Mouse (Mus musculus) bone marrow, adult 2 months (tissue): ENCODE data around the gene Hoxa3.

Experiments used
- CTCF ChIP-seq: fragments of 200-500 bp; IDR thresholded peaks from 2 replicates; pipeline ENCODE4 v1.5.1; 2011; ENCODE audit warnings: low read length, control low read depth; ENCODE audit not compliant: control insufficient read depth, insufficient read depth
- POLR2A ChIP-seq: fragments of 200-500 bp; IDR thresholded peaks from 2 replicates; pipeline ENCODE4 v1.6.1; 2011; ENCODE audit warnings: low read depth, mild to moderate bottlenecking, control low read depth, low read length, borderline replicate concordance; ENCODE audit not compliant: control insufficient read depth

DNA sequence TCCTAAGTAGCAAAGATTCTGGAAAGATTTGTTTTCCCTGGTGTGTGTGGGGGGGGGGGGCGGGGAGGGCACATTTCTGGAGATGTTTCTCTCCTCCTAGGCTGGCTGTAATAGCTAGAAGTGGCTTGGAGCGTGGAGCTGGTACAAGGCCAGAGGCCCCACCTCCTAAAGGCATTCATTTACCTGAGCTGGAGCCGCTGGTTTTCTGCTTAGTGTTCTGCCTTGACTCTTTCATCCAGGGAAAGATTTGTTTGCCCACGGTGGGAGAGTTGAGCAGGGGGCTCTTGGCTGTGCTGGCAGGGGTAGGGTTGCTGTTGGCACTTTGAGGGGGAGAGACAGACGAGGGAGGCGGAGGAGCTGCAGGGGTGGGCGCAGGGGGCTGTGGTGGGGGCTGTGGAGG, 41.2 kb downstream of the Hoxa3 start:
- TF ChIP-seq CTCF (no peak), POLR2A (no peak)
